Mouse (Mus musculus) lung, adult 2 months (tissue): ENCODE results near the gene Acly. TPM values are rescaled to one million over a fixed set of nuclear protein-coding genes. Genes with fewer than 3 reads are reported as not detected.

Experiments used
- DNase-seq: peaks from one replicate; pipeline ENCODE4 v3.0.0; 2022
- H3K4me1 ChIP-seq: fragments of 200-500 bp; 2 replicates; pipeline ENCODE4 v1.6.1; 2011; ENCODE audit warnings: low read length; ENCODE audit not compliant: control insufficient read depth, insufficient read depth
- H3K4me3 ChIP-seq: fragments of 200-500 bp; replicated peaks from 2 replicates; pipeline ENCODE3; 2011; ENCODE audit warnings: low read depth, mild to moderate bottlenecking, control low read depth, low read length; ENCODE audit errors: extremely low read depth
- CTCF ChIP-seq: fragments of 200-500 bp; IDR thresholded peaks from 2 replicates; pipeline ENCODE4 v1.5.1; 2011; ENCODE audit warnings: mild to moderate bottlenecking, low read length, control low read depth; ENCODE audit not compliant: insufficient read depth
- POLR2A ChIP-seq: fragments of 200-500 bp; IDR thresholded peaks from 2 replicates; pipeline ENCODE4 v1.6.1; 2011; ENCODE audit warnings: low read depth, mild to moderate bottlenecking, control low read depth, low read length, borderline replicate concordance; ENCODE audit errors: extremely low read depth
- WGBS: fragments of 180-500 bp; shearing (Covaris S2); methylation state at CpG from one replicate; pipeline ENCODE4 v1.1.7; 2018; 5-methylcytosine and 5-hydroxymethylcytosine counted together
- polyA plus RNA-seq: library from polyadenylated mRNA; depleted of rRNA; stranded (reverse); fragments of >200 nt; gene quantifications from 2 replicates; pipeline ENCODE4 v1.2.3, GENCODE M21; 2012

Gene Acly
- polyA plus RNA-seq, 1 experiment: 217 TPM

GRCm38 (mm10) chr11:100500241-100500640 is 27.6 kb downstream of the Acly start:
- 73% methylated on average over 3 of the region's 3 CpGs for WGBS
- Histone ChIP-seq H3K4me1 (no peaks in the 10 kb centered on the region), H3K4me3 (no peak overlapping the region)
- no peak for DNase-seq
- TF ChIP-seq POLR2A (no peak), CTCF (no peak)

- WGBS: 89% methylated on average over 12 of the region's 12 CpGs
- DNase-seq: no peak
- Histone ChIP-seq H3K4me3 (peak overlapping the region; percentile 44), H3K4me1 (no peaks in the 10 kb centered on the region)
- no peak for TF ChIP-seq POLR2A
- no peak for TF ChIP-seq CTCF
Measured at GRCm38 (mm10) chr11:100493771-100494170, 34.0 kb downstream of the Acly start.

- no peak for DNase-seq
- TF ChIP-seq CTCF (no peak), POLR2A (no peak)
- WGBS: 91% methylated on average over 6 of the region's 6 CpGs
- H3K4me3 ChIP-seq: no peak overlapping the region
- no peaks in the 10 kb centered on the region for H3K4me1 ChIP-seq
Measured at GRCm38 (mm10) chr11:100490951-100491350, 36.8 kb downstream of the Acly start.

- no peak for DNase-seq
- 0 out of 2 replicates have a peak, but pooled peaks have one; percentile 4 for TF ChIP-seq CTCF
- no peak for TF ChIP-seq POLR2A
- no peaks in the 10 kb centered on the region for H3K4me1 ChIP-seq
- H3K4me3 ChIP-seq: no peak overlapping the region
- 83% methylated on average over 8 of the region's 8 CpGs for WGBS
Measured at GRCm38 (mm10) chr11:100485801-100486538, 41.8 kb downstream of the Acly start.

GRCm38 (mm10) chr11:100484461-100484860 is 43.3 kb downstream of the Acly start:
- no peak for TF ChIP-seq CTCF
- no peak for TF ChIP-seq POLR2A
- DNase-seq: no peak
- H3K4me3 ChIP-seq: no peak overlapping the region
- whole genome bisulfite sequencing: 95% methylated on average over 3 of the region's 3 CpGs
- no peaks in the 10 kb centered on the region for H3K4me1 ChIP-seq

DNA sequence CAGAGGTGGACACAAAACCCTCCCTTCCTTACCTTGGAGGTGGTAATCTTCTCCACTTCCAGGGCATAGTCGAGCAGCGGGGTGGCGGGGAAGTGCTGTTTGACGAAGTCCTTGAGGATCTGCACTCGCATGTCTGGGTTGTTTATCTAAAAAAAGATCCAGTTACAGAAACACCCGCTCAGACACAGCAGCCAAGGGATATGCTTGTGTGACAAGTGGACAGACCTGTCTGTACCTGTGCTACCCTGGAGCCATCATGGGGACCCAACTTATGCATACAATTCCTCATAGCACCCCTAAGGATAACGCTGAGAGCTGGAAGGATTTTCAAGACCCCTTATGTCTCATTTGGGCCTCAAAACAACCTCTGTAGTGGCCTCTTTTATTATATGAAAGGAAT is 48.6 kb downstream of the Acly start:
- 52% methylated on average over 7 of the region's 7 CpGs for WGBS
- DNase-seq: no peak
- no peak overlapping the region for H3K4me3 ChIP-seq
- H3K4me1 ChIP-seq: no peaks in the 10 kb centered on the region; the same call in 1 of the 2 replicates
- TF ChIP-seq CTCF (no peak), POLR2A (no peak)

- DNase-seq: no peak
- Histone ChIP-seq H3K4me1 (no peaks in the 10 kb centered on the region; the same call in 1 of the 2 replicates), H3K4me3 (no peak overlapping the region)
- WGBS: 77% methylated on average over 5 of the region's 5 CpGs
- no peak for TF ChIP-seq POLR2A
- TF ChIP-seq CTCF: no peak
Measured at GRCm38 (mm10) chr11:100476281-100476680, 51.5 kb downstream of the Acly start.

DNA sequence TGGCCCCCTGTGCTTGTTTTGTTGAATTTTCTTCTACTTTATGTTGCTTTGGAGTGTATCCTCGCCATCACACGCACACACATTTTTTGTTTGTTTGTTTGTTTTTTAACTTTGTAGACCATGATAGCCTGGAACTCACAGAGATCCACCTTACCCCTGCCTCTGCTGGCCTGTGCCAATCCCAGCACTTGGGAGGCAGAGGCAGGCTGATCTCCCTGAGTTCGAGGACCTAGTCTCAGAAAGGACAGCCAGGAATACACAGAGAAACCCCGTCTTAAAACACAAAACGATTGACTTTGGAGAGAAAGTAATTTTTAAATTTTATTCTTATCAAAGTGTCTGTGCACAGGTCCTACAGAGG is 54.9 kb downstream of the Acly start:
- 30% methylated on average over 5 of the region's 5 CpGs for WGBS
- H3K4me3 ChIP-seq: no peak overlapping the region
- DNase-seq: no peak
- peaks cover 2% of the 10 kb centered on the region; the same call in 1 of the 2 replicates for H3K4me1 ChIP-seq
- no peak for TF ChIP-seq POLR2A

DNA sequence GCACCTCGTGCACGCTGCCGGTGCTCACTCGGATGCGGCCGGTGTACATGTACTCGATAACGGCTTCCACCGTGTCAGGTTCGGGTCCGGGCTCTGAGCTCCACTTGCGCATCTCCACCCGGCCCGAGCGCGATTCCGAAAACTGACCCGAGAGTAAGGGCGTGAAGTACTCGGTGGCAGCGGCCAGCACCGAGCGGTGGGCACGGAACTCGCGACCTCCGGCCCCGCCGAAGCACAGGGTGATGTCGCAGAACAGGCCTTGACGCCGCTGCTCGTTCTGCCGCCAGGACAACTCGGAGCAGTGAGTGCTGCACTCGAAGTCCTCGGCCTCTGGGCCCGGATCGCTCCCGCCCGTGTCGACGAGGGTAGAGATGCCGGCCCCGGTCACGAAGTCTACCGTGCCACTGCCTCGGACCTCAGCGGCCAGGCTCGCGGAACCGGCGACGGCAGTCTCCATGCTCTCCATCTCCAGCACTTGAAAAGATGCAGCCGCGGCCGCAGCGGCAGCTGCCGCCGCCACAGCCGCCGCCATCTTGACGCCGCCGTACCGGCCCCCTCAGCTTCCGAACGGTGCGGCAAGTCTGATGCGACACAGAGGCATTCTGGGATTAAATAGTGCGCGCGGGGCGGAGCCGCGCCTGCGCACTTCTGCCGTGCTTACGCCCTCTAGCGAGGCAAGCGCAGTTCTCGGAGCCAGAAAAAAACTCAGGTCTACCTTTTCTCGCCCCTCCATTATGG is 55.4 kb downstream of the Acly start, which contains the start of gene Klhl11:
Gene Klhl11, minus strand, starts transcription at position 545 of the 738 bp plus-strand sequence.
- TF ChIP-seq POLR2A: peak; percentile 83; the same call in 1 of the 2 replicates
- TF ChIP-seq CTCF: peak; percentile 79
- under 1% methylated on average over 83 of the region's 83 CpGs for WGBS
- peaks cover 2% of the 10 kb centered on the region; the same call in 1 of the 2 replicates for H3K4me1 ChIP-seq

More for the DNA sequence above, 55.4 kb downstream of the Acly start, which contains the start of gene Klhl11:
- H3K4me3 ChIP-seq: peak within 1 kb of the TSS; percentile 92
- DNase-seq: peak; percentile 90
